Mouse (Mus musculus) monocyte, adult 59 days (primary cell): ENCODE results near the gene Defb23. TPM values are rescaled to one million over a fixed set of nuclear protein-coding genes. Genes with fewer than 3 reads are reported as not detected.

Experiments
- total RNA-seq, 2 experiments: library from RNA; stranded (reverse); gene quantifications; one replicate each; pipeline ENCODE4 v1.2.4; 2023

The Defb23 gene
- not detected for total RNA-seq

DNA sequence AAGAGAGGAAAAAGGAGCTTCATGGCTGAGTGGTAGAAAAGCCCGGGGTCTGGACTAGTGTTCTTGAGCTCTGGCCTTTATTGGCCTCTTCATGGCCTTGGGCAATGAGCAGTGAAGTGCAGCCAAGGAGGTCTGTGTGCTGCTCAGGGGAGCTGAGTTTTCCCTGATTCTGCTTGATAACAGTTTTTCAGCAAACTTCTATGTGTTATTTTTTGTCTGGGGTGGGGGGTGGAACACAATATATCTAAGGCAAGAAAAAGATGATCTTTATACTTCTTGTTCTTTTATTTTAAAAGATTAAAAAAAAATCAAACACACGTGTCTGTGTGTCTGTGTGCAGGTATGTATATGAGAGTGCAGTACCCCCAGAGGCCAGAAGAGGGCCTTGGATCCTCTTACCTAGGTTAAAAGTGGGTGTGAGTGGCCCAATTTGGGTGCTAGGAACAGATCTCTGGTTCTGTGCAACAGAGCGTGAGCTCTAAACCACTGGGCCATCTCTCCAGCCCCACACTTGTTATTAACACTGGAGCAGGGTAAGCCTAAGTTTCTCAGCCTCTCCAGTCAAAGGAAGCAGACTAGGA, at the start of gene Defb23:
Defb23 (minus strand) TSS at position 51 of the 581 bp plus-strand sequence.

DNA sequence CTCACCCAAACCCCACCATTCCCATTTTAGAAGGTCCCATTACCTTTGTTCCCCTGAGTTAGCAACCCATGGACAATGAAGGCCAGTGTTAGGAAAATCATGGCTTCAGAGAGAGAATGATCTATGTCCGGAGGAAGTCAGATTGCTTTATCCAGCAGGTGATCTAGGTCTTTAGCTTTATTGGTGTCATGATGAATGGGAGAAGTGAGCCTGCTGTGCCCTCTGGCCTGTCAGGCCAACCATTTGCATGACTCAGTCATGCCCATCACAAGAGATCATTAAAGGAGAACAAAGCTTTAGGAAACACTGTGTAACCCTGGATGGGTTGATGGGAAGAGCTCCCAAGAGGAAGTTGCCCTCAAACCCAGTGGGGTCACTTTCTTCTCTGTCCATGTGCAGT, 47.2 kb upstream of the Defb23 start, which contains the start of gene Defb26:
Defb26 (minus strand) TSS at position 101 of the 400 bp plus-strand sequence.

GRCm38 (mm10) chr2:152490038-152490437, 25.6 kb upstream of the Defb23 start, which contains the start of gene Defb22:
Gene Defb22 (minus strand): TSS chr2:152490138.

GRCm38 (mm10) chr2:152476763-152477162, 12.3 kb upstream of the Defb23 start, which contains the start of gene Defb20:
Gene Defb20 (plus strand): TSS chr2:152477063.

GRCm38 (mm10) chr2:152415287-152415686, 49.1 kb downstream of the Defb23 start, which contains the start of gene 6820408C15Rik:
Gene 6820408C15Rik (plus strand): TSS chr2:152415587.

DNA sequence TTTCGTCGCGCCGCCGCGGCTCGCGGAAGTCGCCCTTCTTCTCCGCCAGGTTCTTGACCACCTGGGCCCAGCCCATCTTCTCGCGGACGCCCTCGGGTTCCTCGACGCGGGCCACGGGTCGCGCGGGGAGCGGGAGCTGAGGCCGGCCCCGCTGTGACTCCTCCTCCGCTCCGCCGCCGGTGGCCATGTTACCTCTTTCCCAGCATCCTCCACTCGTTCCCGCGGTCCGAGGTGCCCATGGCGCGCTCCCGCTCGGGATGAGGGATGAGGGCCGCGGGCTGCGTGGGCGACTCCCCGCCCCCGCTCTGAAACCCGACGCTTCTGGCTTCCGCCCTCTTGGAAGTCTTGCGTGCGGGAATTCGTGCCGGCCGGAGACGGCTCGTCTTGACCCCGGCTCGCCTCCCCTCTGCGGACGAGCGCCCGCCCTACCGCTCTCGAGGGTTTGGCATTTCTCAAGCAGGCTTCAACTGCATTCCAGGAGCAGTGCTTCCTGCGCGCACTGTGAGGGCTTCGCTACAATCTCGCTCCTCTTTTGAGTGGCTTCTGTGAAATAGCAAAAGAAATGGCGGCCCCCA, 49.7 kb downstream of the Defb23 start, which contains the start of gene Zcchc3:
Zcchc3 (minus strand) TSS at position 437 of the 575 bp plus-strand sequence.

Other genes starting within 250 kb of the Defb23 start
- 10 to 100 TPM; 66.3 to 70.0 TPM for gene Csnk2a1, start 237.8 kb downstream of the Defb23 start, total RNA-seq
- gene Tbc1d20, start 170.8 kb downstream of the Defb23 start, total RNA-seq: 10 to 100 TPM; 68.5 to 81.4 TPM
- gene Rbck1, start 132.0 kb downstream of the Defb23 start, total RNA-seq: 100 to 1,000 TPM; 122 to 141 TPM
- 1 to 10 TPM; 1.7 to 2.0 TPM for gene Trib3, start 120.6 kb downstream of the Defb23 start, total RNA-seq
- gene Nrsn2, start 88.0 kb downstream of the Defb23 start, total RNA-seq: not detected
- under 1 TPM; 0.37 to 0.52 TPM for gene Sox12, start 66.6 kb downstream of the Defb23 start, total RNA-seq
- 1 to 10 TPM; 1.0 to 1.7 TPM for gene Zcchc3, start 49.6 kb downstream of the Defb23 start, total RNA-seq
- gene 6820408C15Rik, start 49.0 kb downstream of the Defb23 start, total RNA-seq: not detected
- not detected for gene Defb20, start 12.4 kb upstream of the Defb23 start, total RNA-seq
- gene Defb22, start 25.5 kb upstream of the Defb23 start, total RNA-seq: not detected
- gene Defb26, start 47.1 kb upstream of the Defb23 start, total RNA-seq: not detected
- gene Defb28, start 53.6 kb upstream of the Defb23 start, total RNA-seq: not detected
- not detected for gene Defb29, start 75.5 kb upstream of the Defb23 start, total RNA-seq
- gene Gm17416, start 104.7 kb upstream of the Defb23 start, total RNA-seq: not detected
- not detected for gene Defb21, start 108.1 kb upstream of the Defb23 start, total RNA-seq
- gene Defb19, start 115.7 kb upstream of the Defb23 start, total RNA-seq: not detected
- gene Defb45, start 134.8 kb upstream of the Defb23 start, total RNA-seq: not detected
- not detected for gene Defb36, start 139.7 kb upstream of the Defb23 start, total RNA-seq
- not detected for gene Defb25, start 158.4 kb upstream of the Defb23 start, total RNA-seq
- 10 to 100 TPM; 15.8 to 19.4 TPM for gene Rem1, start 162.3 kb upstream of the Defb23 start, total RNA-seq
- gene H13, start 204.8 kb upstream of the Defb23 start, total RNA-seq: 100 to 1,000 TPM; 186 to 191 TPM
- 10 to 100 TPM; 21.4 to 22.3 TPM for gene Mcts2, start 222.4 kb upstream of the Defb23 start, total RNA-seq